Mouse (Mus musculus): ENCODE data around the gene Pgm2l1.

DNA sequence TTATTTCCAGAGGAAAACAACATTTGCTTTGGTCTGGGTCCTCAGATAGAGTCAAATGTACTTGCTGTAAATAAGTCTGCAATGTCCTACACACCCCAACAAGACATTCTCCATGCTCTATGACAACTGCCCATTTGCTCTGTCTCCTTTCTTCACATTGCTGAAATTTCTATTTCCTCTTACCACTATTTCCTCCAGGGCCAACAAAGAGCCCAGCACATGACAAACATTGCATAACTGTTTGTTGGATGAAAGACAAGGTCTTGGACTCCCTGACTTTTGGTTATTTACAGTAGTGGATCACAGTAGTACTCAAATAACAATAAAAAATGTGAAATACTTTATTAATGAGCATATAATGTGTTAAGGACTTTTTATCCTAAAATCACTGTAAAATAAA is 19.3 kb upstream of the Pgm2l1 start:
- TF ChIP-seq POLR2A (IDR thresholded peaks at IDR 0.05; ENCODE audit: insufficient read length, low read depth) (no peak), REST (IDR thresholded peaks at IDR 0.05; ENCODE audit: insufficient read depth, insufficient read length) (no peak), MAX (IDR thresholded peaks at IDR 0.05; ENCODE audit: low read depth) (no peak), MYOD1 (IDR thresholded peaks at IDR 0.05; ENCODE audit: control insufficient read depth in 1 of 3, insufficient read length in 2 of 3, low read depth in 2 of 3) (no peak), CEBPB (IDR thresholded peaks at IDR 0.05; ENCODE audit: insufficient read depth, poor library complexity, severe bottlenecking) (no peak), MYOG (IDR thresholded peaks at IDR 0.05; ENCODE audit: control insufficient read depth in 1 of 3, insufficient read depth in 1 of 3, insufficient read length in 2 of 3, low read depth in 2 of 3) (no peak), USF1 (IDR thresholded peaks at IDR 0.05; ENCODE audit: low read depth) (no peak)

Data from myocyte (in vitro differentiated cells).